Mouse (Mus musculus) kidney, postnatal 0 days (tissue): ENCODE data around the gene Tldc2. TPM values are rescaled to one million over a fixed set of nuclear protein-coding genes. Genes with fewer than 3 reads are reported as not detected.

ENCODE experiments used
- ATAC-seq: fragments of 200-750 bp; cut with Nextera tagmentation; replicated peaks from 2 replicates; pipeline ENCODE4 v1.8.0; 2017; ENCODE audit warnings: low read depth, moderate number of reproducible peaks, moderate TSS enrichment, moderate library complexity; ENCODE audit not compliant: low FRiP score
- DNase-seq: peaks from one replicate; pipeline ENCODE4 v3.0.0-alpha.2; 2016; ENCODE audit warnings: low spot score
- H3K27ac ChIP-seq: fragments of 300-500 bp; sonication (generic); 2 replicates; pipeline ENCODE4 v1.5.1; 2014; ENCODE audit warnings: mild to moderate bottlenecking
- H3K27me3 ChIP-seq: fragments of 300-500 bp; sonication (generic); 2 replicates; pipeline ENCODE4 v1.6.1; 2014; ENCODE audit warnings: low read length, mixed read lengths; ENCODE audit not compliant: insufficient read depth
- H3K36me3 ChIP-seq: fragments of 300-500 bp; sonication (generic); 2 replicates; pipeline ENCODE4 v1.6.1; 2014; ENCODE audit warnings: low read length, mixed read lengths; ENCODE audit not compliant: insufficient read depth
- H3K4me1 ChIP-seq: fragments of 300-500 bp; sonication (generic); replicated peaks from 2 replicates; pipeline ENCODE4 v1.6.1; 2014; ENCODE audit warnings: antibody characterized with exemption, low read length, mixed read lengths; ENCODE audit not compliant: insufficient read depth
- H3K4me2 ChIP-seq: fragments of 300-500 bp; sonication (generic); 2 replicates; pipeline ENCODE4 v1.6.1; 2014; ENCODE audit warnings: mild to moderate bottlenecking, low read length, moderate library complexity, mixed read lengths
- H3K4me3 ChIP-seq: fragments of 300-500 bp; sonication (generic); replicated peaks from 2 replicates; pipeline ENCODE4 v1.5.1; 2014; ENCODE audit warnings: low read depth, low read length
- H3K9ac ChIP-seq: fragments of 300-500 bp; sonication (generic); 2 replicates; pipeline ENCODE4 v1.6.1; 2014; ENCODE audit warnings: low read depth, low read length
- H3K9me3 ChIP-seq: fragments of 300-500 bp; sonication (generic); replicated peaks from 2 replicates; pipeline ENCODE4 v1.6.1; 2016; ENCODE audit warnings: low read length, inconsistent platforms, mixed read lengths
- CTCF ChIP-seq: IDR thresholded peaks from 2 replicates; pipeline ENCODE4 v1.5.1; 2016; ENCODE audit warnings: antibody characterized with exemption, low read depth, mild to moderate bottlenecking, moderate library complexity
- WGBS: fragments of 180-500 bp; shearing (Covaris S2); extraction: QIAGEN DNeasy Blood & Tissue Kit; methylation state at CpG from one replicate; pipeline ENCODE4 v1.1.7; 2014; 5-methylcytosine and 5-hydroxymethylcytosine counted together
- polyA plus RNA-seq: library from polyadenylated mRNA; unstranded; fragments of >200 nt; fragmentation: Nextera tagmentation; extraction: Ambion mirVana; gene quantifications from 2 replicates; pipeline ENCODE4 v1.2.1, GENCODE M21; 2015

Gene Tldc2
- polyA plus RNA-seq, 1 experiment from 2014 or later, result 2.2 TPM

DNA sequence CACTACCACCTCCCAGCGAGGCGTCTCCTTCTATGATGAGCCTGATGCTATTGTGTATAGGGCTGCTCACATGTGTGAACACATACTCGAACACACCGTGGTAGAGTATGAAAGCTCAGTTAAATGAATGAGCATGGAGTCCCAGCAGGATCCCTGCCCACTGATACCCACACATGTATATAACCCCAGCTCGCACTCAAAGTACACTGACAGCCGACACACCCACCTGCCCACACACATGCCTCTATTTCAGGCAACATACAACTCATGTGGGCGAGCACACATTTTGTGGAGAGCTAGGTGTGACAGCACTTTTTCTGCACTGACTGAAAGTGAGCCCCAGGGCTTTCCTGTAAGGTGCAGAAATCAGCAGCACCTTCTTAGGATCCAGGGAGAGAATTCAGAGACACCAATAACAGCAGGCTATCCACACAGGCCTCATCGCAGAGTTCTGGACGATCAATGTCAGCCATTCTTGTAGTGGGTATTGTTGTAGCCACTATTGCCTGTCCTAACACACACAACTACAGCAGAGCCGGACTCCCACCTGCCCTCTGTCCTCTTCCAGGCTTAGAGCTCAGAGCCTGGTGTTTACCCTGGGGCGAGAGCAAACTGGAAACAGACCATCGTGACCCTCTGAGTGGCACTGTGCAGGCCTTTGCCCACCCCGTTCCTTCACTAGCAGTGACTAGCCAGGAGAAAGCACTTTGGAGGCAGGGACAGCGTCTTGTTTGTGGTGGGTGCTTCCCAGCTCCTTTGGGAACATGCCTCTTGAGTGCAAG, 872 bp downstream of the Tldc2 start:
- WGBS, result 80% methylated on average over 14 of the region's 14 CpGs
- H3K4me3 ChIP-seq, result no peak overlapping the region
- H3K27ac ChIP-seq, result no peak overlapping the region
- H3K9ac ChIP-seq, result no peak overlapping the region
- DNase-seq, result no peak
- no peak overlapping the region for H3K4me2 ChIP-seq
- H3K27me3 ChIP-seq, result no peaks in the 10 kb centered on the region
- no peaks in the 10 kb centered on the region for H3K9me3 ChIP-seq
- no peak for ATAC-seq
- 0 out of 2 replicates have a peak, but pooled peaks cover 6% of the 10 kb centered on the region for H3K4me1 ChIP-seq
- no peaks in the 10 kb centered on the region for H3K36me3 ChIP-seq
- no peak for TF ChIP-seq CTCF

DNA sequence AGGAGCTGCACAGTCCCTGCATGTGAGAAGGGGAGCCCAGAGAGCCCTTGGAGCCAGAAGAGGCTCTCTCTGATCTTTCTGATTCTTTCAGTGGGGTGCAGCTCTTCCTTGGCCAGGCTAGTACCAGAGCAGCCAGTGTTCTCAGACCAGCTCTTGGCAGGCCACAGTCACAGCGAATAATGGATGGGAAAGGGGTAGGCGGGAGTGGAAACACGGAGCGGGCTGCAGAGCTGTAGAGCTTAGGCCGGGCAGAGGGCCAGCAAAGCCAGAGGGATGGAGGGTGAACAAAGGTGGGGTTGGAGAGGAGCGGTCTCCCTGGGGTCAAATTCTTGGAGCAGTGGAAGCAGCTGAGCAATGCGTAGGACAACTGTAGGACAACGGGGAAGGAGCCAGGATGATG, 5.2 kb downstream of the Tldc2 start:
- no peak overlapping the region for H3K4me3 ChIP-seq
- H3K27ac ChIP-seq, result no peak overlapping the region
- DNase-seq, result no peak
- H3K9ac ChIP-seq, result no peak overlapping the region
- 0 out of 2 replicates have a peak, but pooled peaks cover 6% of the 10 kb centered on the region for H3K4me1 ChIP-seq
- H3K9me3 ChIP-seq, result no peaks in the 10 kb centered on the region
- no peaks in the 10 kb centered on the region for H3K27me3 ChIP-seq
- WGBS, result 44% methylated on average over 8 of the region's 8 CpGs
- 0 out of 2 replicates have a peak, but pooled peaks have one; percentile 15 for ATAC-seq
- no peak for TF ChIP-seq CTCF
- no peaks in the 10 kb centered on the region for H3K36me3 ChIP-seq
- H3K4me2 ChIP-seq, result no peak overlapping the region

DNA sequence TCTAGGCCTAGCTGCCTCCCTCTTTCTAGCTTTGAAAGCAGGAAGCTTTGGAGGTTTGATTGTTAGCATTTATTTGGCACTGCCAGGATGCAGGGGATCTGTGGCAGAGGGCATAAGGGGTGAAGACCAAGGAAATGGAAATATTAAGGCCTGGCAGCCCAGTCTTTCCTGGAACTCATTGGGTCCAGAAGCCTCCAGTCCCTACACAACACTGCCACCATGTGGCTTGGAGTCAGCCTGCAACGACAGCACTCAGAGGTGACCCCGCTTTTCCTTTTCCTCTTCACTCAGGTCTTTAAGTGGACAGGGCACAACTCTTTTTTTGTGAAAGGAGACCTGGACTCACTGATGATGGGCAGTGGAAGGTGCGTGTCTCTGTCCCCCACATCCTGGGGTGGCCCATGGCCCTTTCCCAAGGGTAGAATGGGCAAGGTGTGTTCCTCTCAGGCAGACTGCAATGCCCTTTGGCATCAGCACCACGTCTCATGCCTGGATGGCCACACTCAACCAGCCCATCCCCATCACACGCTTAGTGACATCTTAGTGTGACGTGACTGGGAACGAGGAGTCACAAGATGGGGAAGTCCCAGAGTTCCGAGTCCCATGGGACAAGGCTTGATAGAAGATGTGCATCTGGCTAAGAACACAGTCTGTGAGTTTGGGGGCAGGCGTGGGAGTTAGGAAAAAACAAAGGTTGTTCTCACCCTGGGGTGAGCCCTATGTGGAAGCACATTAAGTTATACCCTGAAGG, 8.3 kb downstream of the Tldc2 start:
- WGBS, result 57% methylated on average over 9 of the region's 9 CpGs
- no peak overlapping the region for H3K4me3 ChIP-seq
- peak; percentile 83 for DNase-seq
- H3K9ac ChIP-seq, result no peak overlapping the region
- TF ChIP-seq CTCF, result peak; percentile 96
- no peaks in the 10 kb centered on the region for H3K9me3 ChIP-seq
- H3K27ac ChIP-seq, result no peak overlapping the region
- ATAC-seq, result peak; percentile 51
- H3K27me3 ChIP-seq, result no peaks in the 10 kb centered on the region
- no peak overlapping the region for H3K4me2 ChIP-seq
- 0 out of 2 replicates have a peak, but pooled peaks cover 6% of the 10 kb centered on the region for H3K4me1 ChIP-seq
- no peaks in the 10 kb centered on the region for H3K36me3 ChIP-seq

DNA sequence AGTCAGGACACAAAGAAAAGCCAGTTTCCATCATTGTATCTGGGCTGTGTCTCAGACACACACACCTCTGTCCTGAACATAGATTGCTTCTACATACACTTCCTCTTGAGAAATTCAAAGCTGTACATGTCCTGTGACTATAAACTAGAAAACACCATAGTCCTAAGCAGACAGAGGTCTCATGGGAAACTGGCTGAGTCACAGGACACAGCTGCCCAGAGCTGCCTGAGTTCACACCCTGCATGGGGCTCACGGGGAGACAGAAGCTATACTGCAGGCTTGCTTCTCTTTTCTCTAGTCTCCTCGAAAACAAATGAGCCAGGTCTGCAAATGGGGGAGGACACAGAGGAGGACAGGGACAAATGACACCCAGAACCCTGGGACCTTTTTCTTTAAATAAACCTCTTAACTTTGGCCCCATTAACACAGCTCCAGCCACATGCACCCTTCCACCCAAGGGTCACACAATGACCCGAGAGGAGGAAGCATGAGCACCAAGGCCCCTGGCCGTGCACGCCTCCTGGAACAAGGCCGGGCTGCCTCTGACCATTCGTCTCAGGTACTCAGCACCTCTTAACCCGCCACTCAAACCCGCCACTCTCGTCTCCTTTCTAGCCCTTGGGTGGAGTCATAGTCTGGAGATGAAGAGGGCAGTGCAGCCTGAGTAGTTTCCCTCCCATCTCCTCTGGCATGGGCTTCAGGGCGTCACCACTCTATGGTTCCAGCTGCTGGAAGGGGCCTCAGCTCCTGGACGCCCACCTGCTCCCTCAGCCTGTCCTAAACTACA, 12.9 kb downstream of the Tldc2 start:
- Histone ChIP-seq H3K9ac (no peak overlapping the region), H3K4me3 (no peak overlapping the region), H3K4me1 (no peaks in the 10 kb centered on the region), H3K9me3 (no peaks in the 10 kb centered on the region), H3K27me3 (no peaks in the 10 kb centered on the region), H3K36me3 (peaks cover 11% of the 10 kb centered on the region; the same call in 1 of the 2 replicates), H3K27ac (0 out of 2 replicates have a peak overlapping the region, but pooled peaks have one; percentile 21), H3K4me2 (no peak overlapping the region)
- 39% methylated on average over 12 of the region's 12 CpGs for WGBS
- DNase-seq (no peak), ATAC-seq (peak; percentile 62; the same call in 1 of the 2 replicates)
- TF ChIP-seq CTCF, result no peak

DNA sequence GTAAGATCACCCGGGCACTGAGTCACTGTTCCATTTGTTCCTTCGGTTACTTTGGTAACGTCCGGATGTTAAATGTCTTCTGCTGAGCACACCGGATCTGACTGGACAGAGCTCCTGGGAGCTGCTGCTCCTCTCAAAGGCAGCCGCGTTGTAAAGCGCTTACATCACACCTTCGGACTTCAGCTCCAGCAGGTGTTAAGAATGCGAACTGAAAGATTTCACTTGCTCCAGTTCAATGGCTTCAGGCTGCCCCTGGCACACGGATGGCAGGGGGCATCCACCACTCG, 13.4 kb downstream of the Tldc2 start:
- peak; percentile 54 for DNase-seq
- Histone ChIP-seq H3K9me3 (no peaks in the 10 kb centered on the region), H3K4me1 (no peaks in the 10 kb centered on the region), H3K4me2 (no peak overlapping the region), H3K27me3 (no peaks in the 10 kb centered on the region), H3K4me3 (no peak overlapping the region), H3K36me3 (peaks cover 12% of the 10 kb centered on the region; the same call in 1 of the 2 replicates), H3K9ac (peak overlapping the region; percentile 28; the same call in 1 of the 2 replicates), H3K27ac (0 out of 2 replicates have a peak overlapping the region, but pooled peaks have one; percentile 21)
- peak; percentile 72 for ATAC-seq
- TF ChIP-seq CTCF, result no peak
- whole genome bisulfite sequencing, result 34% methylated on average over 12 of the region's 12 CpGs

DNA sequence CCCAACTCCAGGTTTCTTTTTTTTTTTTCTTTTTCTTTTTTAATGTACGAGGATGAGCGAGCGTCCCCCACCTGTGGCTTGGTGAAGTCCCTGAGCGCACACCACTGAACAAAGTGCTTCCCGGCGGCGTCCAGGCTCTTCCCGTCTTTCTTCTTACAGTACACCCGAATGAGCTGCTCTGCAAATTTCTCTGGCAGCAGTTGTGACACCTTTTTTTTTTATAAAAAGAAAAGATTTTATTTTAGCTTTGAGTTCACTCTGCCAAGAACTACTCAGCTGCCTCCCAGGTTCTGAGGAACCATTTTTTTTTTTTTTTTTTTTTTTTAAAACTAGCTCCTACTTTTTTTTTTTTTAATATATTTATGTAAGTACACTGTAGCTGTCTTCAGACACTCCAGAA, 14.8 kb downstream of the Tldc2 start:
- H3K9ac ChIP-seq, result no peak overlapping the region
- H3K36me3 ChIP-seq, result peaks cover 15% of the 10 kb centered on the region
- no peak overlapping the region for H3K4me2 ChIP-seq
- TF ChIP-seq CTCF, result no peak
- no peak overlapping the region for H3K4me3 ChIP-seq
- 95% methylated on average over 9 of the region's 9 CpGs for WGBS
- H3K4me1 ChIP-seq, result no peaks in the 10 kb centered on the region
- H3K27ac ChIP-seq, result no peak overlapping the region
- DNase-seq, result no peak
- no peak for ATAC-seq
- no peaks in the 10 kb centered on the region for H3K9me3 ChIP-seq
- no peaks in the 10 kb centered on the region for H3K27me3 ChIP-seq
